Mouse (Mus musculus) left cerebral cortex, postnatal 25 days (tissue): ENCODE measurements around the gene Golga1. TPM values are rescaled to one million over a fixed set of nuclear protein-coding genes. Genes with fewer than 3 reads are reported as not detected.

Experiments used
- DNase-seq, 2 experiments: peaks; one replicate each; pipeline ENCODE4 v3.0.0; 2022; ENCODE audit warnings: low spot score in 2 of 2, mixed read lengths in 1 of 2
- intact Hi-C: fragments of 180-260 bp; cut with DNase I; formaldehyde crosslinking; loops from one replicate; pipeline ENCODE4 v1.15.1; 2025
- total RNA-seq, 2 experiments: library from RNA; stranded (reverse); gene quantifications; 2 replicates each; pipeline ENCODE4 v1.2.3; 2021

The Golga1 gene
- total RNA-seq, 2 experiments from 2014 or later, result 31.2 to 37.5 TPM

- DNase-seq, result no peak
- intact Hi-C loops, result no loop called here
These were observed 78.8 kb downstream of the Golga1 start for GRCm38 (mm10) chr2:38986580-38986979.

- intact Hi-C loops, result no loop called here
- DNase-seq, result no peak
These were observed 81.9 kb downstream of the Golga1 start for GRCm38 (mm10) chr2:38983456-38983855.

DNA sequence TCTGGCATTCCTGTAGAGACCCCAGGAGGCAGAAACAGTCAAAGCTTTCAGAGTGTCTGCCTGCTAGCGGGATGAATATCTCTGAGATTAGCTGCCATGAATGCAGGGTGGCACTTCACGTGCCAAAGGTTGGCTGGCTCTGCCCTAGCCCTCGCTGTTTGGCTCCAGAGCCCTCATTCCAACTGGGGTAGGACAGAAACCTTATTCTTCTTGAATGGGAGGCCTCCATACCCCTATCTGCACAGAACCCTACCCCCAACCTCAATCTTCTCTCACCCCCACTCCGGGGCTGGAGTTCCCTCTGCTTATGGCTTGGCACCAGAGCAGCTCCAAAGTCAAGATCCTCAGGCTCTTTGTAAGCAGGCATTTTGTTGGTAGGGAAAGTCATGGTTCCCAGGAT, 87.5 kb downstream of the Golga1 start:
- no peak for DNase-seq
- intact Hi-C loops, result no loop called here

DNA sequence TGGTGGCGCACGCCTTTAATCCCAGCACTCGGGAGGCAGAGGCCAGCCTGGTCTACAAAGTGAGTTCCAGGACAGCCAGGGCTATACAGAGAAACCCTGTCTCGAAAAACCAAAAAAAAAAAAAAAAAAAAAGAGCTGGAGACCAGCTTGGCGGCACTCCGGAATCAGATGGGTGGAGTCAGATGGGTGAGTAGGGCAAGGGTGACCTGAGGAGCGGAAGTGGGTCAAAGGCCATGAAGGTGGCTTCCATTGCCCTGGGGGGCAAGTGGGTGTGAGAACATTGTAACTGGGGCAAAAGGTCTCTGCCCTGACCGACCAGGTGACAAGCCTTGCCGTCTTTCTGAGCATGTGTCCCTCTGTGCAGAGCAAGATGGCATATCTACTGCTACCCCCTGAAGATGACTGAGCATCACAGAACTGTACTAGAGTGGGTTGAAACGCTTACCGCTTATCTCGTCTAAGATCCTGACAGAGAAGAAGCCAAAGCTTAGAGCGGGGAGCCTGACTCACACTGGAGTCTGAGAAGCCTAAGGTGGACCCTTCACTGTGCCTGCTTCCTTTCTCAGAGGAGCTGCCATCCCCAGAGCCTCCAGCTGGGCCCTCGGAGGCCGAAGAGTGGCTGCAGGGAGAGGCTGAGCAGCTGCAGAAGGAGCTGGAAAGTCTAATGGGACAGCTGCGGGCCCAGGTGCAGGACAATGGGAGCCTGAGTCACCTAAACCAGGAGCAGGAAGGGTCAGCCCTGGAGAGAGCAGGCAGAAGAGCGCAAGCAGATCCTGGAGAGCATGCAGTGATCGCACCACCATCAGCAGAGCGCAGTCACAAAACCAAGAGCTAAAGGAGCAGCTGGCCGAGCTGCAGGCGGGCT, 89.2 kb downstream of the Golga1 start:
- intact Hi-C loops, result no loop called here
- DNase-seq, result no peak

DNA sequence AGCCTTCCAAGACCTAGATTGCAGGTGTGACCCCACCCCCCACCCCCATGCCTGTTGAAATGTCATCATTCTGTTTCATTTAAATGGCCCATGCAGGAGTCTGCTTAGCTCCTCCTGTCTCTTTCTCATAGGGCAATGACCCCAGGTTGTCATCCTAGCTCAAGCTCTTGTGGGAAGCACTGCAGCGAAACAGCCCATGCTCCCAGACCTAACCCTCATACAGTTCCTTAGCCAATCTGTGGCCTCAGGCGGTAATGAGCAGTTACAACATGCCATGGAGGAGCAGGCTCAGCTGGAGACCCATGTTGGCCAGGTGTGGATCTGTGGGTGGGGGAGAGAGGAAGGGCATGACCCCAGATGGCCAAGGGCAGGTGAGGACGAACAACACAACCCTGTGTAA, 90.2 kb downstream of the Golga1 start:
- intact Hi-C loops, result no loop called here
- no peak for DNase-seq

DNA sequence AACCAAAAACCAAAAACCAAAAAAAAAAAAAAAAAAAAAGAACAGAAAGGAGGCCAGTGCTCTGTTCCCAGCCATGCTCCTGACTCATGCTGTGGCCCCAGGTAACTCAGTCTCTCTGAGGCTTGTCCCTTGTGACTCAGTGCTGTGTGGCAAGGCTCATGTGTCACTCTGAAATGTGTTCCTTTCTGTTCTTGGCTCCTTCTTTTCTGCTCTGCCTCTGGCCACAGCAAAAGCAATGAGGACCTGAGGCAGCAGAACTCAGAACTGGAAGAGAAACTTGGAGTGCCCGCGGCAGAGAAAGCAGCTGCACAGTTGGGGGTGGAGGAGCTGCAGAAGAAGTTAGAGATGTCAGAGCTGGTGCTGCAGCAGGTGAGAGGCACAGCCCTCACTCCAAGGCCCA, 91.2 kb downstream of the Golga1 start:
- no peak for DNase-seq
- intact Hi-C loops, result no loop called here

- DNase-seq, result no peak
- intact Hi-C loops, result no loop called here
These were observed 91.6 kb downstream of the Golga1 start for GRCm38 (mm10) chr2:38973701-38974100.

- DNase-seq, result no peak
- intact Hi-C loops, result no loop called here
These were observed 92.1 kb downstream of the Golga1 start for GRCm38 (mm10) chr2:38973223-38973622.

DNA sequence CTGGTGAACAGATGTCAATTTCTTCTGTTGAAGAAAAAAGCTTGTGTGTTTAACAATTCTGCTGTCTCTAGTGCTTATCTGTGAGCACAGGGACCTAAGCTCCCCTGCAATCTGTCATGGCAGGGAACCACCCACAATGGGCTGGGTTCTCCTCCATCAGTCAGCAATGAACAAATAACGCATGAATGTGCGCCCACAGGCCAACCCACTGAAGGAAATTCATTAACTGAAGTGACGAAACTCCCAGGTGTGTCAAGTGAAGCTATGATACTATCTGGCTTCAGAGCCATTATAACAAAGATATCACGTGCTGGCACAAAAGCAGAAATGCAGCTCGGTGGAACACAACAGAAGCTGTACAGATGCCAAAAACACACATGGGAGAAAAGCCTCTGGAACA, 95.3 kb downstream of the Golga1 start:
- DNase-seq, result no peak
- intact Hi-C loops, result no loop called here

DNA sequence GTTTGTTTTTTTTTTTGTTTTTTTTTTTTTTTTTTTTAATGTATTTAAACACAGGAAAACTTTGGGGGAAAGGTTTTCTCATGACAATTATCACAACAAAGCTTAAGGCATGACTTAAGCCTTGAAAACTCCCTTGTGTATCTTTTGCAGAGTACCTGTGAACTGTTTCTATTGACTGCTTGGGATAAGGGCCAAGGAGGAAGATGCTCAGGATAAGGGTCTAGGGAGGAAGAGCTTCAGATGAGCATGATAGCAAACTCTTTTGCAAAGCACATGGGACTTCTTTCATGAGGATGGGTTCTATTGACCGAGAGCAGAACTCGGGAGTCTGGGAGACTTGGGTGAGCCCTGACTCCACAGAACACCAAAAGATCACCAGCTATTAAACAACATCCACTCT, 95.7 kb downstream of the Golga1 start:
- DNase-seq, result no peak

More for the DNA sequence above, 95.7 kb downstream of the Golga1 start:
- intact Hi-C loops, result no loop called here

Other genes with a start within 250 kb of the Golga1 start
- 1 to 10 TPM; 7.6 to 9.6 TPM for gene Nr6a1, start 137.9 kb downstream of the Golga1 start, total RNA-seq
- 1 to 10 TPM; 1.9 to 2.3 TPM for gene Olfml2a, start 133.6 kb downstream of the Golga1 start, total RNA-seq
- under 1 TPM; 0.34 to 0.76 TPM for gene Wdr38, start 68.1 kb downstream of the Golga1 start, total RNA-seq
- gene Arpc5l, start 60.2 kb downstream of the Golga1 start, total RNA-seq, result 100 to 1,000 TPM; 104 to 114 TPM
- 100 to 1,000 TPM; 209 to 243 TPM for gene Rpl35, start 59.9 kb downstream of the Golga1 start, total RNA-seq
- 10 to 100 TPM; 64.2 to 67.2 TPM for gene Scai, start 125.2 kb upstream of the Golga1 start, total RNA-seq
- gene Ppp6c, start 160.9 kb upstream of the Golga1 start, total RNA-seq, result 10 to 100 TPM; 64.4 to 64.5 TPM